Mouse (Mus musculus): ENCODE results near the gene Tom1.

Tom1 gene

GRCm38 (mm10) chr8:75042974-75043373, 9.5 kb downstream of the Tom1 start:
- DNase-seq (ENCODE audit: low spot score), result no peak

- no peak for DNase-seq (ENCODE audit: low spot score)
Measured at GRCm38 (mm10) chr8:75046303-75046702, 12.8 kb downstream of the Tom1 start.

- DNase-seq (ENCODE audit: low spot score), result no peak
Measured at GRCm38 (mm10) chr8:75047784-75048183, 14.3 kb downstream of the Tom1 start.

GRCm38 (mm10) chr8:75053342-75053741, 19.8 kb downstream of the Tom1 start:
- DNase-seq (ENCODE audit: low spot score), result no peak

DNA sequence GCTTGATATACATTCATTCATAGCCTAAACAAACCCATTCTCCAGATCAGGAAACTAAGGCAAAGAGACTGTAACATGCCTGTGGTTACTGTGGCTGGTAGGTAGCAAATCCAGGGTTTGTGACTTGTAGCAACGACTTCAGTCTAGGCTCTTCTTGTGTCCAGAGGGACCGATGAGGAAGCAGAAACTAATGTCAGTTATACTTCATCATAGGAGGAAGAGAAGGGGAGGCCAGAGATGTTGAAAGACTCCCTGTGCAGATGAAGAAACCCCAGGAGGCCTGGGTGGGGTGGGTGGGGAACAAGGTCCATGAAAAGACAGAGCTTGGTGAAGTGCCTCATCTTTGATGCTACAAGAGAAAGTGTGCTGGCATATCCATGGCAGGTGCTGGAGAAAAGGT, 22.2 kb downstream of the Tom1 start:
- no peak for DNase-seq (ENCODE audit: low spot score)

DNA sequence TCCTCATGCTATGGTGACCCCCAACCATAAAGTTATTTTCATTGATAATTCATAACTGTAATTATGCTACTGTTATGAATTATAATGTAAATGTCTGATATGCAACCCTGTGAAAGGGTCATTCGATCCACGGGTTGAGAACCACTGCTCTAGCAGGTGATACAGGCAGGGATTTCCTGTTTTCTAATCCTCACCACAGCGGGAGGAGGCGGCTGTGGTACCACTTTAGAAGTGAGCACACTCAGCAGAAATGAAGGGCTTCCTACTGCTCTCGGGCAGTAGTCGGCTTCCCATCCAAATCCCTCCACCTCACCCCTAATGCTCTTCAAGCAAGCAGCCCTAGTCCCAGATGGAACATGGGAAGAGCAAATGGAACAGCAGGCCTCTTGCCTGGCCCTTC, 26.5 kb downstream of the Tom1 start:
- no peak for DNase-seq (ENCODE audit: low spot score)

GRCm38 (mm10) chr8:75060815-75061214, 27.3 kb downstream of the Tom1 start:
- no peak for DNase-seq (ENCODE audit: low spot score)

DNA sequence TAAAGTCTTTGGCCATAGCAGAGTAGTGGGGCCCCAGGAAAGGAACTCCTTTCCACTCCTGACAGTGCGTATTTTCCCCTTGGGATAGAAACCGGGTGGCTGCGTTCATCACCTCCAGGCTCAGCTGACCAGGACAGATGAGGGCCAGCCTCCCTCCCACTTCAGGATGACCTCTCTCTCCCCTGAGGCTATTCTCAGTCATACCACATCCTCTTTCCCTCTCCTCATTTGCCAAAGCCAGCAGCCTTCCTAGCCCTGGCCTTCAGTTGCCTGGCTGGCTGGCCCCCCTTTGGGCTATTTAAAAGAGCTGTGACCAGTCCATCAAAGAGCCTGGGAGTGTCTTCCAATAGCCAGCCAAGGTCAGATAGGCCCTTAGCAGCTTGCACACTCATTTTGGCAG, 29.8 kb downstream of the Tom1 start:
- DNase-seq (ENCODE audit: low spot score), result no peak

DNA sequence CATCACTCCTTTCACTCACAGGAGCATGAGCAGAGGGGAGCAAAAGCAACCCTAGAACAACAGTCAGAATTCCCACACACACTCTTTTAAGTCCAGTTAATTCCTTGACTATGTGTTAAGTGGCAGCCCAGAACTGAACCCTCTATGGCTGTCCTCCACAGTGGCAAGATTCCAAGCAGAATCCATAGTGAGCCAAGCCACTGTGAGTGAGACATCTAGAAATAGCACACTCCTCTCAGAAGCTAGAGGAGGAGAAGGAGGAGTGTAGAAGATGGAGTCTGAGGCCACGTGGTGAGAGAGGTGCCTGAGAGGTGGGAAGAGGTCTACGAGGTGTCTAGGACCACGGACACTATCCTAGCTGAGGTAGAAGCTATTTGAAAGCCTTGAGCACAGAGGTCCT, 31.3 kb downstream of the Tom1 start:
- no peak for DNase-seq (ENCODE audit: low spot score)

GRCm38 (mm10) chr8:75067287-75067686, 33.8 kb downstream of the Tom1 start:
- no peak for DNase-seq (ENCODE audit: low spot score)

- no peak for DNase-seq (ENCODE audit: low spot score)
Measured at GRCm38 (mm10) chr8:75070297-75070696, 36.8 kb downstream of the Tom1 start.

DNA sequence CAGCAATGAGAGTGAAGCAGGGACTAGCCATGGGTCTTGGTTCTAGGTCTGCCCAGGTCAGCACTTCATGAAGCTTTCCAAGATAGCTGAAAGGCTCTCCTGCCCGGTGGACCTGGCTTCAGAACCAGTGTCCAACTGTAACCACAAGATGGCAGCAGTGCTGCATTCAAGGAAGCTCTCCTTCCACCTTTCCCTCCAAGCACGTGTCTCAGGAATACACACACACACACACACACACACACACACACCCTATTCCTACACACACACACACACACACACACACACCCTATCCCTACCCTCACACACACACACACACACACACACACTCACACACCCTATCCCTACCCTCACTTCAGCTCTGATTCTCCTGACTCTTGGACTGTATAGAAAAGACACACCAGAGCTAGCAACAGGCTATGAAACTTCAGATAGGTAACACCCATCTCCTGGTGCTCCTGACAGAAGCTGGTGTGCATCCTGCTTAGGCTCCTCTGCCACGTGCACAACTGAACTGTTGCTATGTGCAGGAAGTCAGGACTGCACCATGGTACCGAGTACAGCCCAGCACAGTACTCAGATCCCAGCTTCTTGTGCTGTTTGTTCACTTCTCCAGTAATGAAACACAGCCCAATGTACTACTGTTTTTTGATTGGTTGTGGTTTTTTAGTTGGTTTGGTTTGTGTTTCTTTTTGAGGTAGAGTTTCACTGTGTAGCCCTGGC, 38.3 kb downstream of the Tom1 start:
- peak; percentile 54 for DNase-seq (ENCODE audit: low spot score)

- DNase-seq (ENCODE audit: low spot score), result no peak
Measured at GRCm38 (mm10) chr8:75074876-75075275, 41.4 kb downstream of the Tom1 start.

DNA sequence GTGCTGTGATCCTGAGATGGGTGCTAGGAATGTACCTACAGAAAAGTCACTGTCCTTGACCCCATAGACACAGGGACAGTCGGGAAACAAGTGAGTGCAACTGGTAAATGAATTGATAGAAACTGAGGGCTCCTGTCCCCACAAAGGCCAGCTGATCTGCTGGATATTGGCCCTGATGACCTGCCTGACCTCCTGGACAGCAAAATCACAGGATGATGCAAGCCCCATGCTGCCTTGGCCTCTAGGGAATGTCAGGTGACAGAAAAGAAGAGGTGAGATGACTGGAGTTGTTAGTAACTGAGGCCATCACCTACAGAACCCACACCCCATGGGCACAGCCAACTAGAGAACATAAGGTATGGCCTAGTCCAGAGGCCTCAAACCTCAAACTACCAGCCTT, 44.7 kb downstream of the Tom1 start:
- no peak for DNase-seq (ENCODE audit: low spot score)

DNA sequence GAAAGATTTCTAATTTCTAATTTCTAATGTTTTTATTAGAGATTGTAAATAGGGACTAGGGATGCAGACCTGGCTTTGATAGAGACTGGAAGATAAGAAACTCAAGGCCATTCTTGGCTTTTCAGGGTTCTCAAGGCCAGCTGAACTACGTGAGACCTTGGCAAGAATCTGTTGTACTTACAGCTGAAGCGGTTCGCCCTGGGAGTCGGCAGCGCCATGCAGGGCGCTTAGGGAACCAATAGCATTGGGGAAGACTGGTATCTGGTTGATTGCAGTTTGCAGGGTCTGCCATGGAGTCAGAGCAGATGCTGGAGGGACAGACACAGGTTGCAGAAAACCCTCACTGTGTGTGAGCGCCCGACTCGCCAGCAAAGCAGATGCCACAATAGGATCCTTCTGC, 45.3 kb downstream of the Tom1 start:
- DNase-seq (ENCODE audit: low spot score), result no peak

GRCm38 (mm10) chr8:75081364-75082040, 48.0 kb downstream of the Tom1 start:
- DNase-seq (ENCODE audit: low spot score), result no peak

DNA sequence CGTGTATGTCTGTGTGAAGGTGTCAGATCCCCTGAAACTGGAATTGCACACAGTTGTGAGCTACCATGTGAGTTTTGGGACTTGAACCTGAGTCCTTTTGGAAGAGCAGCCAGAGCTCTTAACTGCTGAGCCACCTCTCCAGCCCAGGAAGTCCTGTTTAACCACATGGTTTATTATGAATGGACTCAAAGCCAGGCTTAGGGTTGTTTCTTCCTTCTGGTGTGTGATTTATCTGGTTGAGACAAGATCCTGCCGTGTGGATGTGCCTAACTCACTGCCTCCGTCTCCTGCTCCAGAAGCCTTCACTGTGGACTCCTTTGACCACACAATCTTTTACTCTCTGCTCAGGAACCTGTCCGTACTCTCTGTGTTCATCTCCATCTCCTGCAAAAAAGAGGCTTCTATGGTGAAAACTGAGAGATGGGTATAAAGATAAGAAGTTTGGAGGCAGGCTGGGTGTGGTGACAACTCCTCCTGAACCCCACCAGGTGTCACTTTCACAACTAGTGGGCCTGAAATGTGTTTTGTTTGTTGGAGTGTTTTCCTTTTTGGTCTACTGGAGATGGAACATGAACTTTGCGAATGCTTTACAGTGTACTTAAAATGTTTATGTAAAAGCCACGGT, 48.8 kb downstream of the Tom1 start:
- no peak for DNase-seq (ENCODE audit: low spot score)

- DNase-seq (ENCODE audit: low spot score), result peak; percentile 81
Measured at GRCm38 (mm10) chr8:75083846-75084245, 50.3 kb downstream of the Tom1 start.

DNA sequence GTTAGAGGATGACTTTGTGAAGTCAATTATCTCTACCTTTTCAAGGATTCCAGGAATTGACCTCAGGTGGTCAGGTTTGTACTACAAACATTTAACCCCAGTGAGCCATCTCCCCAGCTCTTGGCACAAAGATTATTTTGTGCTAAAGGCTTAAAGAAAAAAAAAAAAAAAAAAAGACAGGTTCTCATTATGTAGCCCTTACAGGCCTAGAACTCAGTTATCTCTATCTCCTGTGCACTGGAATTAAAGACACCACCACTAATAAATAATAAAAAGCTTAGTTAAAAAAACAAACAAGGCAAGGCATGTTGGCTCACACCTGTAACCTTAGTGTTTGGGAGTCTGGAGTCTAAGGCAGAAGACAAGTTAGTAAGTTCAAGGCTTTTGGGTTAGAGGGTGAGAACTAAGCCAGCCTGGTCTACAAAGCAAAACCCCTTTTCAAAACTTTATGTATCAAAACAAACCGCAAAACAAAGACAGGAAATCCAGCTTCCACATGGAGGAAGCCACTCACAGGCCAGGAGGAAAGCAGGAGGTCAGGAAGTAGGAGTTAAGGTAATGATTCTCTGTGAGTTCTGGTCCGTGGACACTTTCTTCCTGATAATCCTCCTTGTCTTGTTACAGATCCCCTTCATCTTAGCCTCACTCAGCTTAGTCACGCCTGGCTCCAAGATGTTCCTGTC, 51.0 kb downstream of the Tom1 start:
- DNase-seq (ENCODE audit: low spot score), result no peak

- no peak for DNase-seq (ENCODE audit: low spot score)
Measured at GRCm38 (mm10) chr8:75086002-75086401, 52.5 kb downstream of the Tom1 start.

GRCm38 (mm10) chr8:75087127-75087526, 53.6 kb downstream of the Tom1 start:
- no peak for DNase-seq (ENCODE audit: low spot score)

- no peak for DNase-seq (ENCODE audit: low spot score)
Measured at GRCm38 (mm10) chr8:75088989-75089881, 55.7 kb downstream of the Tom1 start.
